Comparison of ENCODE assay signal across 8 mouse cellular contexts in the genomic region with DNA sequence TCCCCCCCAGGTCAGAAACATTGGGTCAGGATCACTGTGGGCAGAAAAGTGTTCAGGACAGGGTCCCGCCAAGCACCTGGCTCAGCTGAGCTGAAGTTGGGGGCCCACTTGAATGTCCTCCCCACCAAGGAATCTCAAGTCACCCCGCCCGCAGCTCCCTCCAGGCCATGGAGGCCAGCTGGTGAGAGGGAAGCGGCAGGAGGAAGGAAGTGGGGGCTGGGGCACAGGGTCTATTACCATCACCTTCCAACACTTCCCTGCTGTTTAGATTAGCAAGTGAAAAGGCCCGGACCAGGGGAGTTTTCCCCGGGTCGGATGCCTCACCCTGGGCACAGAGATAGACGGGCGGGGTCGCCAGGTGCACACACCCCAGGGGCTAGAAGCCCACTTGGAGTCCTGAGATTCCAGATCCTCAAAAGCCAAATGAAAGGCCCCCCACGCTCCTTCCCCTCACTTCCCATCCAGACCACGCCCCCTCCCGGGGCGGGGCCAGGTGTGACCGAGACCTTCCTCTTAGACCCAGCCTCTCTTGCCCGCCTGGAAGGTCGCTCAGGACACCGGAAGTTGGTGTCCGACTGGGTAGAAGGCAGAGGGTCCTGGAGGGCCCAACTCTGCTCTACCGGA. TPM values are rescaled to one million over a fixed set of nuclear protein-coding genes. Genes with fewer than 3 reads are reported as not detected.
A peak's percentile ranks its signal among the peaks of the same experiment; 100 is the strongest.
DNase-seq lines count a peak whose midpoint lies in the region; ATAC-seq lines count a peak whose summit lies in the region.

No protein-coding gene starts in this region.

- H3K4me3 ChIP-seq in heart, embryonic 10.5 days, result peak overlapping the region; percentile 51
- H3K4me3 ChIP-seq in kidney, embryonic 14.5 days (ENCODE audit: low read length), result peak overlapping the region; percentile 18

- ATAC-seq in kidney, embryonic 14.5 days (ENCODE audit: low FRiP score, low TSS enrichment), result 0 out of 2 replicates have a peak, but pooled peaks have one; percentile 37

- H3K4me1 ChIP-seq in heart, embryonic 10.5 days, result peaks cover 83% of the 10 kb centered on the region
- H3K4me1 ChIP-seq in kidney, embryonic 14.5 days (ENCODE audit: control insufficient read depth, insufficient read depth, low read length), result peaks cover 93% of the 10 kb centered on the region

- H3K27ac ChIP-seq in heart, embryonic 10.5 days, result peak overlapping the region; percentile 85
- H3K27ac ChIP-seq in kidney, embryonic 14.5 days (ENCODE audit: low read depth, low read length), result peak overlapping the region; percentile 69; the same call in 1 of the 2 replicates

- peaks cover 3% of the 10 kb centered on the region; the same call in 1 of the 2 replicates for H3K36me3 ChIP-seq in heart, embryonic 10.5 days
- peaks cover 5% of the 10 kb centered on the region; the same call in 1 of the 2 replicates for H3K36me3 ChIP-seq in kidney, embryonic 14.5 days (ENCODE audit: control insufficient read depth, insufficient read depth, low read length)

- WGBS in heart, embryonic 10.5 days, result 8% methylated on average over 20 of the region's 20 CpGs
- WGBS in kidney, embryonic 14.5 days, result 11% methylated on average over 20 of the region's 20 CpGs

- H3K4me2 ChIP-seq in kidney, embryonic 14.5 days (replicated peaks; ENCODE audit: low read depth, low read length), result peak overlapping the region; percentile 27

- peak overlapping the region; percentile 47; the same call in 1 of the 2 replicates for H3K9ac ChIP-seq in kidney, embryonic 14.5 days (ENCODE audit: low read depth, low read length)

- peak; percentile 37 for DNase-seq in adrenal gland, postnatal 10 days
- DNase-seq in adrenal gland, adult 2 months, result no peak
- peak; percentile 100 for DNase-seq in R1 (ENCODE audit: low read depth, low spot score)
- peak; percentile 84 for DNase-seq in heart, embryonic 10.5 days (ENCODE audit: low spot score)
- peak; percentile 68 for DNase-seq in lung, postnatal 36 days
- peak; percentile 62 for DNase-seq in testis, postnatal 14 days (ENCODE audit: low spot score)
- no peak for DNase-seq in right cerebral cortex, postnatal 10 days (ENCODE audit: low spot score in 2 of 2)

- H3K27me3 ChIP-seq in heart, embryonic 10.5 days (ENCODE audit: insufficient read depth, poor library complexity, severe bottlenecking), result no peaks in the 10 kb centered on the region
- H3K27me3 ChIP-seq in kidney, embryonic 14.5 days (ENCODE audit: control insufficient read depth, insufficient read depth, low read length), result no peaks in the 10 kb centered on the region

- H3K9me3 ChIP-seq in heart, embryonic 10.5 days, result no peaks in the 10 kb centered on the region
- H3K9me3 ChIP-seq in kidney, embryonic 14.5 days (ENCODE audit: control insufficient read depth, low read length), result no peaks in the 10 kb centered on the region

RNA-seq across cellular contexts. Expression of a gene that starts 8.2 kb away (rescaled TPM):
- total RNA-seq in adrenal gland, postnatal 10 days (2021), result 100 to 1,000 TPM; 128 to 169 TPM
- 100 to 1,000 TPM; 178 to 245 TPM for total RNA-seq in adrenal gland, adult 2 months (2021)
- polyA plus RNA-seq in adrenal gland, adult 2 months (2012; rRNA removed), result 47.1 and 48.0 TPM in 2 replicates
- 23.6 and 46.6 TPM in 2 replicates for polyA plus RNA-seq in heart, embryonic 10.5 days (2016; fragmentation: Nextera tagmentation; extraction: Ambion mirVana)
- 62.8 and 133 TPM in 2 replicates for polyA plus RNA-seq in kidney, embryonic 14.5 days (2014; fragmentation: Nextera tagmentation; extraction: Ambion mirVana)

RNA-seq across cellular contexts. Expression of a gene that starts 9.2 kb away (rescaled TPM):
- 10 to 100 TPM; 52.8 to 63.1 TPM for total RNA-seq in adrenal gland, postnatal 10 days (2021)
- total RNA-seq in adrenal gland, adult 2 months (2021), result 10 to 100 TPM; 54.4 to 65.3 TPM
- 52.8 and 53.2 TPM in 2 replicates for polyA plus RNA-seq in adrenal gland, adult 2 months (2012; rRNA removed)
- polyA plus RNA-seq in heart, embryonic 10.5 days (2016; fragmentation: Nextera tagmentation; extraction: Ambion mirVana), result 60.1 and 75.7 TPM in 2 replicates
- 132 and 157 TPM in 2 replicates for polyA plus RNA-seq in kidney, embryonic 14.5 days (2014; fragmentation: Nextera tagmentation; extraction: Ambion mirVana)

Comparison
In these comparisons a context has a peak if more than half of its experiments do, and no peak if none do; other contexts are left out.
1. DNase-seq: peak in adrenal gland, postnatal 10 days (single experiment), R1 (single experiment), heart, embryonic 10.5 days (single experiment), lung, postnatal 36 days (single experiment) and testis, postnatal 14 days (single experiment); none in adrenal gland, adult 2 months (single experiment) and right cerebral cortex, postnatal 10 days (0 of 2).